Mouse (Mus musculus): ENCODE results near the gene BC147527.

Gene BC147527

GRCm38 (mm10) chr13:120299991-120300442 is at the start of gene BC147527:
TSS of gene BC147527 (plus strand) at chr13:120300392.
- 45% methylated on average over 2 of the region's 2 CpGs for WGBS

DNA sequence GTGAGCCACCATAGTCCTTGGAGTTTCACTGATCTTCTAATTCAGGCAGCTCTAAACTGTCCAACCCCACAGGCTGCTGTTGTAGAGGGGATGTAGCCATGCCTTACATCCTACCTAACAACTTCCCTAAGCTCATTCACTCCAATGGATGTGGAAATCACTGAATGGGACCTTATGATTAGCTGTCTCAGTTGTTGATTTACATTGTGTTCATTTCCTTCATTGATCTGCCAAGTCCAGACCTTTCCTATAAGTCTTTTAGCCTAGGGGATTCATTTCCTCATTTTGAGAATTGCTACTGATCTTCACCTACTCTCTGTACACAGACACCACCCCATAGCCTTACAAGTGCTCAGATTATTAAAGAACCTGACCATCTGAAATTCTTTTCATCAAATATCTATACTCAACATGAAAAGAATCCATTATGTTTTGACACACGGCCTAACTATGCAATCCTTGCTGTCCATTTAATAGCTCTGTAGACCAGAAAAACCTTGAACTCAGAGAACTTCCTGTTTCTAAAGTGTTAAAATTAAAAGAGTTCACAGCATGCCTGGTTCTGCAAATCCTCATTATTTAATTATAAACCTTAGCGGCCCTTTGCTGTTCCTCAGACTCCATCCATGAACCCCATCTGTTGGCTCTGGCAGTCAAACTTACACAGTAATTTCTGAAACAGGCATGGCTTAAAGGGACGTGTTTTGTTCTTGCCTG is 48.8 kb upstream of the BC147527 start:
- WGBS: 70% methylated on average over 2 of the region's 3 CpGs

GRCm38 (mm10) chr13:120258817-120259658 is 41.2 kb upstream of the BC147527 start:
- 85% methylated on average over 3 of the region's 3 CpGs for WGBS

GRCm38 (mm10) chr13:120259718-120260117 is 40.5 kb upstream of the BC147527 start:
- WGBS: 55% methylated on average over 3 of the region's 3 CpGs

GRCm38 (mm10) chr13:120262870-120263269 is 37.3 kb upstream of the BC147527 start, which contains the start of gene AF067061:
TSS of gene AF067061 (plus strand) at chr13:120263114.
- WGBS: 88% methylated on average over 2 of the region's 2 CpGs

- WGBS: 32% methylated on average over 2 of the region's 2 CpGs
Observed at GRCm38 (mm10) chr13:120277837-120278236, 22.4 kb upstream of the BC147527 start.

DNA sequence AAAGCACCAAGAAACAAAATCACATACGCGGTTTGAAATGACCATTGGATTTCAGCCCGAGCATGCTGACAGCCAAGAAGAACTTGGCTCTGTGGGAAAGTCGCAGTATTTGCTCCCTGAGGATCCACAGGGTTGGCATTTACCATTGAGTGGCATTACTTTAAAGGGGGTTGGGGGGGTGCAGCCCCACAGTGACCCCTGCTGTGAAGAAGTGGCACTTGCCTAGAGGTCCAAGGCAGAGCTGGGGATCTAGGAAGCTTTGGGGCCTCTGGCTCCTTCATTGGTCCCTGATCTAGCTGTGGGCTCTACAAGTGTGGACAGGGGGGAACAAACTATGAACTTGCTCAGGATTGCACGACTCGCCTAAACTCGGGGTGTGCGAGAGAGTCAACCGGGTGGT is 21.4 kb upstream of the BC147527 start:
- 88% methylated on average over 9 of the region's 9 CpGs for WGBS

DNA sequence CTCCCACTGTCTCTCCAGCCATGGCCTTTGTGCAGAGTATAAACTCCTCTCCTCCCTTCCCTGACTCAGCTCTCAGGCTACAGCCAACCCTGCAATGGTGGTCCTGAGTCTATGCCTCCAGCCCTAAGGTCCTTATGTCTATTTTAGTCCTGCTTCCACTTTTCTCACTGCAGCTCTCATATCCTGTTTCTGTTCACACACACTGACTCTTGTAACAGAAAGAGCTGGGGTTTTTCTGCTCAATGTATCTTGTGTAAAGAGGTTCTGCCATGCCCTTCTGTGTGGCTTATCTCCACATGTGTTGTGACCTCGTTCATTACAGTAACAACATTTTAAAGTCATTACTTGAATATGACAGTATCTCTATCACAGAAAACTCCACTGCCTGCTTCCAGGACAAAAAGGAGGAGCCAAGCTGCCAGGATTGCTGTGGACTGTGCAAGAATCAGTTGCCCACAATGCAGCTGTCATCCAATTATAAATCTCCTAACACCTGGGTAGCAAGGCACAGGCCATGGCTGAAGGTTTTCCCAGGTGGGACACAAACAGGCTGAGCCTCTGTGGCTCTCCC is 783 bp upstream of the BC147527 start:
- WGBS: 39% methylated on average over 1 of the region's 1 CpGs

DNA sequence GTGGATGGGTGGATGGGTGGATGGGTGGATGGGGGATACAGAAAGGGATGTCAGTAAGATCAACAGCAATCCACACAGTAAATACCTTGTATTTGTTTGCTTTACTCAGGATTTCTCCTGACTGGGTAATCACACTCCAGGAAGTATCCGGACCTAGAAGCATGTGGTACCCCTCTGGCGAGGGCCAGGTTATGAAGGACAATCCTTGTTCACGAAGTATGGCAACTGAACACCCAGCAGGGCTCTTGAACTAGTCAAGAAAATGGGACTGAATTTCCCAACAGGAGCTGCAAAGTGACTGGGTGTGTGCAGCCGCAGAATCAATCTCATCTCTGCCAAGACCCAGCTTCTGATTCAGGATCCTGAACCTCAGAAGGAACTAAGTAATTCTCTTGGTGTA is 661 bp downstream of the BC147527 start:
- WGBS: 85% methylated on average over 4 of the region's 4 CpGs

- WGBS: 77% methylated on average over 4 of the region's 4 CpGs
Observed at GRCm38 (mm10) chr13:120310749-120311148, 10.6 kb downstream of the BC147527 start.

- WGBS: 41% methylated on average over 14 of the region's 14 CpGs
Observed at GRCm38 (mm10) chr13:120313584-120313983, 13.4 kb downstream of the BC147527 start.

DNA sequence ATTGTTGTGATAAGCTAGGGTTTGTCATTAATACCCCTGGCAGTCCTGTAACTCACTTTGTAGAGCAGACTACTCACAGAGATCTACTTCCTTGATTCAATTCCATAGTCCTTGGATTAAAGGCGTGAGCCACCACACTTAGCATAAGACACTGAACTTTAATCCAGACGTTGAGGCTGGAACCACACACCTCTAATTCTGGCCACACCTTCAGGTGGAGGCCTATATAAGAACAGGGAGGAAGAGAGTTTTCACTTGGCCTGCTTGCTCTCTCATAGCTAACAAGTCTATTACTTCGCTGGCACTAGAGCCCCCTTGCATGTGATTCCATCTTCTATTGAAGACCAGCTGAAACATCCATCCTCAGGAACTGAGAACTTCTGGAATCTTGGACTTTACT is 16.4 kb downstream of the BC147527 start, which contains the start of gene Tcstv3:
Gene Tcstv3, plus strand, starts transcription at position 301 of the 400 bp plus-strand sequence.
- 76% methylated on average over 3 of the region's 3 CpGs for WGBS

- 67% methylated on average over 3 of the region's 3 CpGs for WGBS
Observed at GRCm38 (mm10) chr13:120320183-120320582, 20.0 kb downstream of the BC147527 start.

GRCm38 (mm10) chr13:120320721-120321120 is 20.5 kb downstream of the BC147527 start:
- WGBS: 92% methylated on average over 1 of the region's 1 CpGs

Measured in cerebral cortex, adult 2 months (tissue).